Mouse (Mus musculus) gastrocnemius, adult 18-20 months (tissue): ENCODE data around the gene Swsap1. TPM values are rescaled to one million over a fixed set of nuclear protein-coding genes. Genes with fewer than 3 reads are reported as not detected.

Source experiments
- DNase-seq: peaks from one replicate; pipeline ENCODE4 v3.0.0; 2021; ENCODE audit warnings: low spot score
- total RNA-seq, 2 experiments: library from RNA; stranded (reverse); gene quantifications; 2 replicates each; pipeline ENCODE4 v1.2.3; 2021

Swsap1 gene
- total RNA-seq, 2 experiments from 2014 or later: 2.1 to 2.3 TPM

GRCm38 (mm10) chr9:22004546-22004945 is 49.0 kb downstream of the Swsap1 start:
- no peak for DNase-seq

Other genes with a start within 250 kb of the Swsap1 start
- 1 to 10 TPM; 2.4 to 2.6 TPM for gene Ldlr, start 232.3 kb upstream of the Swsap1 start, total RNA-seq
- 1 to 10 TPM; 1.9 TPM for gene Spc24, start 195.5 kb upstream of the Swsap1 start, total RNA-seq
- gene Kank2, start 157.0 kb upstream of the Swsap1 start, total RNA-seq: 10 to 100 TPM; 12.6 to 14.3 TPM
- under 1 TPM in 1 of 2 experiments, not detected in 1; 0.26 TPM for gene Angptl8, start 120.2 kb upstream of the Swsap1 start, total RNA-seq
- 1 to 10 TPM; 7.4 to 8.7 TPM for gene Dock6, start 103.1 kb upstream of the Swsap1 start, total RNA-seq
- gene Rab3d, start 37.6 kb upstream of the Swsap1 start, total RNA-seq: 1 to 10 TPM; 1.9 to 4.3 TPM
- gene Ccdc159, start 28.3 kb upstream of the Swsap1 start, total RNA-seq: under 1 TPM; 0.71 to 0.85 TPM
- 10 to 100 TPM; 10.5 to 13.8 TPM for gene Tmem205, start 28.2 kb upstream of the Swsap1 start, total RNA-seq
- under 1 TPM; 0.50 to 0.81 TPM for gene Plppr2, start 18.7 kb upstream of the Swsap1 start, total RNA-seq
- under 1 TPM in 1 of 2 experiments, not detected in 1; 0.21 TPM for gene Epor, start 7.8 kb downstream of the Swsap1 start, total RNA-seq
- gene Rgl3, start 33.7 kb downstream of the Swsap1 start, total RNA-seq: under 1 TPM; 0.39 to 0.55 TPM
- not detected for gene Ccdc151, start 46.9 kb downstream of the Swsap1 start, total RNA-seq
- 10 to 100 TPM; 24.4 to 27.9 TPM for gene Prkcsh, start 47.1 kb downstream of the Swsap1 start, total RNA-seq
- gene Elavl3, start 96.3 kb downstream of the Swsap1 start, total RNA-seq: under 1 TPM in 1 of 2 experiments, not detected in 1; 0.24 TPM
- gene Gm49318, start 115.5 kb downstream of the Swsap1 start, total RNA-seq: not detected
- gene Zfp653, start 115.6 kb downstream of the Swsap1 start, total RNA-seq: 1 to 10 TPM; 3.2 to 3.7 TPM
- 10 to 100 TPM; 89.2 to 92.1 TPM for gene Ecsit, start 129.7 kb downstream of the Swsap1 start, total RNA-seq
- gene Cnn1, start 143.5 kb downstream of the Swsap1 start, total RNA-seq: 1 to 10 TPM; 3.1 to 6.5 TPM
- gene Elof1, start 161.4 kb downstream of the Swsap1 start, total RNA-seq: 10 to 100 TPM; 37.9 to 39.1 TPM
- 1 to 10 TPM in 1 of 2 experiments, under 1 TPM in 1; 0.94 to 2.3 TPM for gene Acp5, start 180.0 kb downstream of the Swsap1 start, total RNA-seq
- 10 to 100 TPM; 33.4 to 36.9 TPM for gene Pigyl, start 201.1 kb downstream of the Swsap1 start, total RNA-seq
- not detected for gene Zfp872, start 232.3 kb downstream of the Swsap1 start, total RNA-seq